Mouse (Mus musculus) cerebellum, adult 9-11 months (tissue): Measurements from ENCODE around the gene Med18.
"Not testable (repeated sequence)": the region's sequence is repeated elsewhere in the genome, so short reads cannot be mapped to it uniquely, and the experiment has no call there.

Source experiments
- DNase-seq: peaks from one replicate; pipeline ENCODE4 v3.0.0; 2022

The Med18 gene

DNA sequence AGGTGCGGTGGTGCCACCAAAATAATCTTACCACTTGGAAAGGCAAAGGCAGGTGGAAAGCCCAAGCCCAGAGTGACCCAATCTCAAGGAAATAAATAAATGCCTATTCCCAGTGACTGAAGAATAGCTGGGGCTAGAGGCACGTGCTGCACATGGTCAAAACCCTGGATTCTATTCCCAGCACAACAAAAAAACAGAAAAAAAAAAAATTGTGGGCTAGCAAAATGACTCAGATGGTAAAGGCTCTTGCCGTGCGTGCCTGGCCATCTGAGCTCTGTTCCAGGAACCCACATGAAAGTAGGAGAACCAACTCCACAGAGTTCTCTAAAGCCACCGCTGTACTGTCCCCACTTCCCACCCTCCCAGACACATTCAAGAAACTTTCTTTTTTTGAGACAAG lies 43.2 kb downstream of the Med18 start:
- DNase-seq: no peak

GRCm38 (mm10) chr4:132415966-132416365 lies 47.8 kb downstream of the Med18 start:
- no peak for DNase-seq

DNA sequence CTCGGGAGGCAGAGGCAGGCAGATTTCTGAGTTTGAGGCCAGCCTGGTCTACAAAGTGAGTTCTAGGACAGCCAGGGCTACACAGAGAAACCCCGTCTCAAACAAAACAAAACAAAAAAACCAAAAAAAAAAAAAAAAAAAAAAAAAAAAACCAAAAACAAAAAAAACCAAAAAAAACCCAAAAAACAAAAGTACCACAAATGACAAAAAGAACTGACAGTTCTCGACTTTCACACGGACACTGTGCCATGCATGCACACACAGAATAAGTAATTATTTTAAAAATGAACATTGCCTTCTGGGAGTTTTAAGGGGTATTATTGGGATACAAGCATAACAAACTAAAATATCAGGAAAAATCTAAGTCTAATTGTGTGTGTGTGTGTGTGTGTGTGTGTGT lies 50.5 kb downstream of the Med18 start:
- DNase-seq: not testable (repeated sequence)

GRCm38 (mm10) chr4:132411322-132412094 lies 52.2 kb downstream of the Med18 start:
- DNase-seq: no peak

GRCm38 (mm10) chr4:132409587-132410229 lies 54.0 kb downstream of the Med18 start:
- DNase-seq: no peak
